Mouse (Mus musculus) ovary, postnatal 36 days (tissue): ENCODE measurements around the gene Slc1a3.
"Not testable (repeated sequence)": the region's sequence is repeated elsewhere in the genome, so short reads cannot be mapped to it uniquely, and the experiment has no call there.

Source experiments
- DNase-seq: peaks from one replicate; pipeline ENCODE4 v3.0.0; 2022; ENCODE audit warnings: low spot score, mixed read lengths

Slc1a3 gene

GRCm38 (mm10) chr15:8706613-8707012, 4.0 kb downstream of the Slc1a3 start:
- DNase-seq = no peak

GRCm38 (mm10) chr15:8706178-8706577, 4.4 kb downstream of the Slc1a3 start:
- DNase-seq = no peak

GRCm38 (mm10) chr15:8705560-8705959, 5.0 kb downstream of the Slc1a3 start:
- DNase-seq = not testable (repeated sequence)

GRCm38 (mm10) chr15:8697976-8698375, 12.6 kb downstream of the Slc1a3 start:
- no peak for DNase-seq

- DNase-seq = no peak
These were observed 13.1 kb downstream of the Slc1a3 start for GRCm38 (mm10) chr15:8697500-8697899.

GRCm38 (mm10) chr15:8690141-8690540, 20.4 kb downstream of the Slc1a3 start:
- DNase-seq = not testable (repeated sequence)

- DNase-seq = no peak
These were observed 23.7 kb downstream of the Slc1a3 start for GRCm38 (mm10) chr15:8686846-8687245.

GRCm38 (mm10) chr15:8685506-8685905, 25.1 kb downstream of the Slc1a3 start:
- DNase-seq = no peak

GRCm38 (mm10) chr15:8684263-8684662, 26.3 kb downstream of the Slc1a3 start:
- no peak for DNase-seq

GRCm38 (mm10) chr15:8682871-8683270, 27.7 kb downstream of the Slc1a3 start:
- no peak for DNase-seq

GRCm38 (mm10) chr15:8682421-8682820, 28.1 kb downstream of the Slc1a3 start:
- no peak for DNase-seq

GRCm38 (mm10) chr15:8681971-8682370, 28.6 kb downstream of the Slc1a3 start:
- DNase-seq = no peak

GRCm38 (mm10) chr15:8681009-8681408, 29.6 kb downstream of the Slc1a3 start:
- DNase-seq = no peak

GRCm38 (mm10) chr15:8676959-8677358, 33.6 kb downstream of the Slc1a3 start:
- no peak for DNase-seq

- no peak for DNase-seq
These were observed 34.3 kb downstream of the Slc1a3 start for GRCm38 (mm10) chr15:8676211-8676691.

GRCm38 (mm10) chr15:8675616-8676015, 34.9 kb downstream of the Slc1a3 start:
- no peak for DNase-seq

- DNase-seq = no peak
These were observed 38.0 kb downstream of the Slc1a3 start for GRCm38 (mm10) chr15:8672532-8672931.

GRCm38 (mm10) chr15:8667849-8668522, 42.6 kb downstream of the Slc1a3 start:
- DNase-seq = no peak

- no peak for DNase-seq
These were observed 44.8 kb downstream of the Slc1a3 start for GRCm38 (mm10) chr15:8665675-8666350.

GRCm38 (mm10) chr15:8663348-8664099, 47.0 kb downstream of the Slc1a3 start:
- peak; percentile 34 for DNase-seq

GRCm38 (mm10) chr15:8661856-8662255, 48.7 kb downstream of the Slc1a3 start:
- no peak for DNase-seq

GRCm38 (mm10) chr15:8659977-8660376, 50.6 kb downstream of the Slc1a3 start:
- DNase-seq = no peak

- no peak for DNase-seq
These were observed 51.0 kb downstream of the Slc1a3 start for GRCm38 (mm10) chr15:8659483-8659971.
